Mouse (Mus musculus) urinary bladder, postnatal 4 days (tissue): ENCODE data around the gene Hoxc5.

Source experiments
- DNase-seq, 2 experiments: peaks; one replicate each; pipeline ENCODE4 v3.0.0; 2021 to 2022; ENCODE audit warnings: low spot score in 2 of 2

Hoxc5 gene

DNA sequence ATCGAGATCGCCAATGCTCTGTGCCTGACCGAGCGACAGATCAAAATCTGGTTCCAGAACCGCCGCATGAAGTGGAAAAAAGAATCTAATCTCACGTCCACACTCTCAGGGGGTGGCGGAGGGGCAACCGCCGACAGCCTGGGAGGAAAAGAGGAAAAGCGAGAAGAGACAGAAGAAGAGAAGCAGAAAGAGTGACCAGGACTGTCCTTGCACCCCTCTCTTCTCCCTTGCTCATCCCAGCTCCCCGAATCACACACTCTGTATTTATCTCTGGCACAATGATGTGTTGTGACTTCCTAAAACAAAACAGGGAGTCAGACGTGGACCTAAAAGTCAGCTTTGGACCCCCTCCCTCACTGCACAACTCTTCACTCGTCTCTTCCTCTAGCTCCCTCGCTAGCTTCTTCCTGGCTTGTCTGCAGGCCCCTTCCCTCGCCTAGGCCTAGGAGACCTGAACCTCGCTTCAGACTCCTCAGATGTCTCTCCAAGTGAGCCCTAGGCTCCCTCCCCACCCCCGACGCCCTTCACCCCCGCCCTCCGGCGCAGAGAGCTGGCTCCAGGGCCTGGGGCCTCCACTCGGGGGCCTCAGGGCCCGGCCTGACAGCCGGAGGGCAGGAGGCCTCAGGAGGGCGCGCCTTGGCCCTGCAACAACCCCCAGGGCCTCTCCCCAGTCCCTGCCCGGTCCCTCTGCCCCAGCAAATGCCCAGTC, 43.8 kb downstream of the Hoxc5 start:
- no peak for DNase-seq

- no peak for DNase-seq
Observed at GRCm38 (mm10) chr15:103011928-103012486, 44.8 kb downstream of the Hoxc5 start.

GRCm38 (mm10) chr15:103013238-103013984, 46.2 kb downstream of the Hoxc5 start:
- no peak for DNase-seq

DNA sequence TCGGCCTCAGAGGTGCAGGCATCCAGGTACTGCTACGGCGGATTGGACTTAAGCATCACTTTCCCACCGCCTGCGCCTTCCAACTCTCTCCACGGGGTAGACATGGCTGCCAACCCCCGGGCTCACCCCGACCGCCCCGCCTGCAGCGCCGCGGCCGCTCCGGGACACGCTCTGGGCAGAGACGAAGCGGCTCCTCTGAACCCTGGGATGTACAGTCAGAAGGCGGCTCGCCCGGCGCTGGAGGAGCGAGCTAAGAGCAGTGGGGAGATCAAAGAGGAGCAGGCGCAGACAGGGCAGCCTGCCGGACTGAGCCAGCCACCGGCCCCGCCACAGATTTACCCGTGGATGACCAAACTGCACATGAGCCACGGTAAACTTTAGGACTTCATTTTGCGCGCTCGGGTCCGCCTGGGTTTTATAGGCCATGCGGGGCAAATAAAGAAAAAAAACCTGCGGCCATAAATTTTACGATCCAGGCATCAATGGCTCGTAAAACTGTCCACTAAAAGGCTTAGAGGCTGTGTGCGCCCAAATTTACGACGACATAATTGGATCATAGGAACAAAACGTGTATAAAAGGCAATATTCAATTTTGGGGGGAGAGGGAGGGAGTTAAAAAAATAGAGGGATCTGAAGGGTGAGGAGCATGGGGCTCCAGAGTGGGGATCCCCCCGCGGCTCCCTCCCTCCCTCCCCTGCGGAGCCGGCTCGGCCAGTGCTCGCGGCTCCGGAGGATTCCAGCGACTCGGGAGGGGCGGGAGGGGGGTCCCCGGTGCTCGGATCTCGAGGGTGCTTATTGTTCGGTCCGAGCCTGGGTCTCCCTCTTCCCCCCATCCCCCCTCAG, 47.1 kb downstream of the Hoxc5 start:
- no peak for DNase-seq

DNA sequence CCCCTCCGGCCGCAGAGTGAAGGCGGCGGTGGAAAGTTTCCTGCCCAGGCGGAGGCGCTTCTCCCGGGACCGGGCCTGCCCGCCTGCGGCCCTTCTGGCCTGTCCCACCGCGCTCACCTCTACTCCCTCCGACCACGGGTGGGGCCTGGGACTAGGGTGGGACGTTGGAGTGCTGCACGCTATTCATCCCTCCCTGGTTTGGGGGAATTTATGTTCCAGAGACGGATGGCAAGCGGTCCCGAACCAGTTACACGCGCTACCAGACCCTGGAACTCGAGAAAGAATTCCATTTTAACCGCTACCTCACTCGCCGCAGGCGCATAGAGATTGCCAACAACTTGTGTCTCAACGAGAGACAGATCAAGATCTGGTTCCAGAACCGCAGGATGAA, 47.8 kb downstream of the Hoxc5 start:
- DNase-seq = no peak

DNA sequence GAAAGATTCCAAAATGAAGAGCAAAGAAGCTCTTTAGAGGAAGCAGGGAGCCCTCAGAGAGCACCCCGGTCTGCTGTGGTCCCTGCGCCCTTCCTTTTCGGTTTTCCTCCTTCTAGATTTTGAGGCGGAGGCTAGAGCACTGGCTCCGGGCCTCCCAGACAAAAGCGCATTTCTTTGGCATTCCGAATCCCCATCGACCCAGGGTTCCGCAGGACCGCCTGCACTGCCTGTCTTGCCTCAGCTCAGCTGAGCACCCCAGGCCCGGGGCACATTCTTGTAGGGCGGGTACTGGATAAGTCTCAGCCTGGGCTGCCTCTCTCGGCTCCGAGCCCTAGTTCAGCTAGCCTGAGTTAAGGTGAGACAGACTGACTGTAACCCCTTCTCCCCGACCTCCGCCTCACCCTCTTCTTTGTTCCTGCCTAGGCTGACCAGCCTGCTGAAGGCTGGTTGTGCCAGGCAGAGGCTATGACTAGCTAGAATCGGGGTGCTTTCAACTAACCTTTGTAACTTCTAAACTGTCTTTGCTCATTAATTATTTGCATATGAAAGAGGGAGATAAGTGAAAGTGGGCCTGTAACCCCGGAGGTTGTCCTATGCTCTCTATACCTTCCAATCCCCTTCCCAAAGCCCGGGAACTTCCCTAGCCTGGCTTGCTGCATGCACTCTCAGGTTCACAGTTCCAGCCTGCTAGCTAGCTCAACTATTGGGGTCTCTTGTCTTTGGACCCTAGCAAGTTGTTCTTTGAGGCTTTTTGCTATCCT, 48.3 kb downstream of the Hoxc5 start:
- no peak for DNase-seq

DNA sequence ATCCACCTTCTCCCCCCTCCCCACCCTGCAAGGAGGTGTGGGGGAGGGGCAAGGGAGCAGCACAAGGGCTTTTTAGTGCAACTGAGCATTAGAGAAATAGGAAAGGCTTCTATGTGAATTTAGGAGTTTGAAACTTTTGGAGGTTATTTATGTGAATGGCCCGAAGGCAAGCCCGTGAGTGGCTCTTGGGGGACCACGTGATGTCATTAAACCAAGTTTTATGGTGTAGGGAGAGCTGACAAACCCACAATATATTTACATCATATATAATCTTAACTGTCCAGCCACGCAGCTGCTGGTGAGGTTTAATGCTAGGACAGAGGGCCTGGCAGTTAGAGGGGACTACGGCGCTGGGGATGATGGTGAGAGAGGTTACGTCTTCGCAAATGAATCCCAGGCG, 51.4 kb downstream of the Hoxc5 start, which contains the start of gene Hoxc4:
Gene Hoxc4, plus strand, starts transcription at position 299 of the 400 bp plus-strand sequence.
- no peak for DNase-seq

- no peak for DNase-seq
Observed at GRCm38 (mm10) chr15:103020899-103021418, 53.7 kb downstream of the Hoxc5 start.

DNA sequence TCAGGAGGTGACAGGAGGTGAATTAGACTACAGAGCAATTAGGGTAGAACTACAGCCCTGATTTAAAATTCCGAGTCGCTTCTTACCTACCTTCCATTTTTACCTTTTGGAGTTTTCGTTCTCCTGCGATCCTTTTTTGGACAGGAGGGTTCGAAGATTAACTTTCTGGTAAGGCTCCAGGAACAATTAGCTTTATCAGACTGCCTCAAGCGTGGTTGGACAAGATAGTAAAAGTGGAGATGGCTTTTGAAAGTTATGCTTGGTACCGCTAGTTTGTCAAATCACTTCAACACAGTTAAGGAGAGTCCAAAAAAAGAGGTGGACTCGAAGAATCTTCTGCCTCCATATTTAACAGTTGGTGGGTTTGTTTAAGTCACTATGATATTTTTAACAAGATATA, 54.3 kb downstream of the Hoxc5 start:
- DNase-seq = no peak

DNA sequence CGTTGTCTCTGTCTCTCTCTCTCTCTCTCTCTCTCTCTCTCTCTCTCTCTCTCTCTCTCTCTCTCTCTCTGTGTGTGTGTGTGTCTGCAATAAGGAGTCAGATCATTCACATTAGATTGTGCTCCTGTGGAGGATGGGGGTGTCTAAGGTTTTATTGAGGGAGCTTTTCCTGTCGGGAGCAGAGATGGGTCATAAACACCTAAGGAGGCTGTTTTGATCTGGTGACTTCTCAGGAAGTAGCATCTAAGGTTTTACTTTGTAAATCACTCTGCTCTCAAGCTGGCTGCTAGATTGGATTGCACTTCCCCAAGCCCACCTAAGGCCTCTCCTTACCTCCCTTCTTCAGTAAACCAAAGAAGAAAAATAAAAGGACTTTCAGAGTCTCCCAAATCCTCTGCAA, 56.9 kb downstream of the Hoxc5 start:
- DNase-seq = no peak

DNA sequence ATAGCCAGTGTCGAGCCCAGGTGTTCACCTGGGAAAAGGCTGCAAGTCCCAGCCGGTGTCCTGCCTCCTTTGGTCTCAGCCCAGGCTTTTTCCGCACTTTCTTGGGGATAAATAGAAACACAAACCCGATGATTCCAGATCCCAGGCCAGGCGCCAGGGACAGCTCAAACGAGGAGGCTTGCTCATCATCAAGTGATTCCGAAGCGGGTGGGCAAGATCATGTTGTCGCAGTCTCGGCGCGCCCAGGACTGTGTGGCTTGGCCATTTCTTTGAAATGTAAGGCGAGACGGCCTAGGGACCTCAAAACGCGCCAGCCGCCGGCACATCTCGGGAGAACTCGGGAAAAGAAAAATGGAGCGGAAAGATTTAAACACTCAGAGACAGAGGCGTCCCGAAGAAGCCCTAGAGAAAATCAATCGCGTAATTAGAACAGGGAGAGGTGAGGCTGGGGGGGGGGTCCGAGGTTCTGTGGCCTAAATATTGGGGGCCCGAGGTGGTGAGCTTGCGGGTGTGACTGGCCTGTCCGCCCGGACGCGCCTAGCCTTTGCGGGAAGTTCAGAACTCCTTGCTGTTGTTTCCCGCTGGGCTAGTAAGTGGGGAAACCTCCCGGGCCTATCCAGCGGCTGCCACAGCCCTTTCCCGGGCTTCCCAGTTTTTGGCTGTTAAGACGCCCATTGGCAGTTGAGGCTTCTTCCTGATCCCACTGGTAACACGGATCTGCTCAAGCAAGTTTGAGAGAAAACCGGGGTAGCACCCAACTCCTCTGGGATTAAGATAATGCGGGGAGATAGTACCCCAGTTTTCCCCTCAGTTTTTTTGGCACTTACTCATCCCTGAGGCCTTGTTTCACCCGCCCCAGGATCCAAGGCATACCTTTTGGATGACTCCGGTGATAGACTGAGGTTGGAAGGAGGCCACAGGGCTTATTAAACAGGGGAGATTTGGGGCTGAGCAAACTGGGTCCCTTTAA, 60.3 kb downstream of the Hoxc5 start:
- no peak for DNase-seq

GRCm38 (mm10) chr15:103028916-103029512, 61.8 kb downstream of the Hoxc5 start:
- DNase-seq = no peak

- DNase-seq = no peak
Observed at GRCm38 (mm10) chr15:103030142-103030541, 62.9 kb downstream of the Hoxc5 start.

DNA sequence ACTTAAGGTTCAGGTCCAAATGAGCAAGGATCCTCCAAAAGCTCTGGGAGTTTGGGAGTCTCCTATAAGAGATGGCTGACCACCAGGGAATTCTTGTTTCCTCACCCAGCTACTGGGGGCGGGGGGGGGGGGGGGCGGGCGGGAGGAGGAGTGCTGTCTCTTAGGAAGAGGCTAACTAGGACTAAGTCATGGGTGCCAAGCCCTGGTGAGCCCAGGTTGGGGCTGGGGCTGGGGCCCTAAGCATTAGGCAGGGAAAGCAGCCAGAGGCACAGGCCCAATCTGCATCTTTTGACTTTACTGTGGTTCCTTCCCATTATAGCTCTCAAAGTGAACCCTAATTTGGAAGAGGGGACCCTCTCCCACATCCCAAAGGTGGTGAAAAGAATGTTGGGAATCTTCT, 64.9 kb downstream of the Hoxc5 start:
- DNase-seq = no peak

GRCm38 (mm10) chr15:103032646-103033575, 65.7 kb downstream of the Hoxc5 start:
- no peak for DNase-seq

DNA sequence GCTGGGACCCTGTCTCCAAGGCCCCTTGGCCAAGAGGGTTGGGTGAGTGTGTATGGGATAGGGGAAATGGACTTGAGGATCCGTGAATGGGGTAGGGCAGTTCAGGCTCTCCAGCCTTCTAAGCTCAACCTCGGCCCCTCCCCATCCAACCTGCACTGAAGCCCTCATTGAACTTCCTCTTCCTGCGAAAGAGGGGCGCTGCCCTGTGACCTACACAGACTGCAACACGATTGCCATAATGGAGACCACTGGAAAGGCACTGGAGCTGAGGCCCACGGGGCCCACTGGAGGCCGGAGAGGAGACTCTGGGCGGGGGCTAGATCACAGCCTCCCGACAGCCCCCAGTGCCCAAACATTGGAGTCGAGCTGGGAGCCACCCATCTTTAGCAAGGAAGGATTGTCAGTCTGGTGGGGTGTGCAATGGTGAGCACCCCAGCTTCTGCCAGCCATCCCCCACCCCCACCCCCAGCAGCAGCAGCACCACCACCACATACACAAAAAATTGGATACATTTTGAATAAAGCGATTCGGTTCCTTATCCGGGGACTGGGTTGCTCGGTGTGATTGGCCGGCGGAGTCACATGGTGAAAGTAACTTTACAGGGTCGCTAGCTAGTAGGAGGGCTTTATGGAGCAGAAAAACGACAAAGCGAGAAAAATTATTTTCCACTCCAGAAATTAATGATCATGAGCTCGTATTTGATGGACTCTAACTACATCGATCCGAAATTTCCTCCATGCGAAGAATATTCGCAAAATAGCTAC, 67.0 kb downstream of the Hoxc5 start:
- no peak for DNase-seq

GRCm38 (mm10) chr15:103034807-103035547, 67.7 kb downstream of the Hoxc5 start:
- no peak for DNase-seq
